Mouse (Mus musculus) right cerebral cortex, postnatal 14 days (tissue): ENCODE measurements around the gene Hist1h3d.
A peak's percentile ranks its signal among the peaks of the same experiment; 100 is the strongest.
"Not testable (repeated sequence)": the region's sequence is repeated elsewhere in the genome, so short reads cannot be mapped to it uniquely, and the experiment has no call there.

Experiments
- DNase-seq: peaks from one replicate; pipeline ENCODE4 v3.0.0; 2022

Hist1h3d gene

GRCm38 (mm10) chr13:23586099-23586939 is 10.8 kb downstream of the Hist1h3d start:
- no peak for DNase-seq

DNA sequence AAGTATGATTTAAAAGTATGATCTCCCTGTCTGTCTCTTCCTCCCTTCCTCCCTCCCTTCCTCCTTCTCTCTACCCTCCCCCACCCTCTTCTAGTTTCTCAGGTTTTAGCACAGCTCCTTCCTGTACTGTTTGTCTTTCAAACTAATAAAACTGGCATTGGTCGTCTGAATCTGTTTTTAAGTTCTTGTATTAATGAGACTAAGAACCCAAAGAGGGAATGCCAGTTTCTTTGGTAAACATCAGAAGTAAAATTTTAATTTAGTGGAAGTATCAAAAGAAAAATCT is 11.3 kb downstream of the Hist1h3d start:
- DNase-seq: no peak

DNA sequence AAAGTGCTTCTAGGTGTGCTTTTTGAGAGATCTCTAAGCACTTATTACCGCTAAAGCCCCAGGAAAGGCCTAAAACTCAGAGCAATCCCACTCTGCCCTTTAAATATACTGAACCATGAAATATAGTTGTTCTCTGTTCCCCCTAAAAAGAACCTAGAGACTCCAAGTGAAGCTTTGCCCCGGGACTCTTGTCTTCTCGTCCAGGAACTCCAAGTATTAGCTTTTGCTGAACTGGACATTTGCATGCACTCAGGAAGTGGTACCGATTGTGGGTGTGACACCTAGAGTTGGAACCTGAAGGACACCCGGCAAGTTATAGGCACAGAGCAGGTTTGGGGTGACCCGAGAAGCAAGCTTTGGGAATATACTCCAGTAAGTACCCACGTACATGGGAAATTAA is 15.6 kb downstream of the Hist1h3d start:
- no peak for DNase-seq

- not testable (repeated sequence) for DNase-seq
Measured at GRCm38 (mm10) chr13:23591886-23592285, 16.3 kb downstream of the Hist1h3d start.

DNA sequence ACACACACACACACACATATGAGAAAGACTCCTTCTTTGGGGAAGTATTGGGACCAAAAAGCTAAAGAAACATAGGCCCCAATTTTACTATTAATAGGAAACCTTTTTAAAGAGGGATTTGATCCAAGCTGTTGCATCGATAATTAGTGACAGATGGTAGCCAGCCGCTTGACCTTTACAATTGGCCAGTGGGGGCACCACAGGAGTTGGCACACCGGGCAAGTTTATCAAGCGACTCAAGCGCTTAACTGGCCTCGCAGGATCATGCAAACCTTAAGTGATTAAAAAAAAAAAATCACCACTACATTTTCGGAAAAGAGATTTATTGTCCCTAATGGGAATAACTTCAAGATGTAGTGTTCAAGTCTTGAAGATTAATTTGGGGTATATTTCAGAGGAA is 17.1 kb downstream of the Hist1h3d start:
- no peak for DNase-seq

DNA sequence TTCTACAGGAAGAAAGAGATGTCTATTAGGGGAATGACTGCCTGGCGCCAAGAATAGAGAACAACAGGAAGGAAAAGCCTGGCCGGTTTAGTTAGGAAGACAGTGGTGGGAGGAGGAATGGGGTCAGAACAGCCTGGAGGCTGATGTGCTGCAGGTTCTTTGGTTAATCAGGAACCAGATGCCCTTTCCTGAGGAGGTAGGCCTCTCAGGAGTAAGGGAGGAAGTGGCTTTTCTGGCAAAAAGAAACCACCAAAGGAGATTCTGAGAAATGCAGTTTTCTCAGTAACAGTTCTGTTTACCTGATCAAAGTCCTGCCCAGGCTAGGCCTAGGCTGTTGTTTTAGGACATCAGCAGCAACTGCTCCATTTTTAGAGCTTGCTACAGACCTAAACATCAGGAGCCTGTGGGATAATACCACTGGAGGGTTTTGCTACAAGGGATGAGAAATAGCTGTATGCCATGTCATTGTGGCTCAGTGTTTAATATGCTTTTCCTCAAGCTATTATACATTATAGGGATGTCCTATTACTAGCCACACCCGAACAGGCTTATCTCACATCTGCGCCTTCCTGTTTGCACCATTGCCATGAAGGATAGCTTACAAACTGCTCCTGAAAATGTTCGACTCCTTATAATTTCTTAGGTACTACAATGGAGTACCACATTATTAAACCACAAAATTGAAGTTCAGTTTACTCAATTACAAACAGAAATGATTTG is 17.6 kb downstream of the Hist1h3d start:
- DNase-seq: no peak

- DNase-seq: no peak
Measured at GRCm38 (mm10) chr13:23595185-23595584, 19.6 kb downstream of the Hist1h3d start.

GRCm38 (mm10) chr13:23595622-23596372 is 20.2 kb downstream of the Hist1h3d start:
- DNase-seq: no peak

- DNase-seq: peak; percentile 77
Measured at GRCm38 (mm10) chr13:23597957-23598356, 22.4 kb downstream of the Hist1h3d start.

DNA sequence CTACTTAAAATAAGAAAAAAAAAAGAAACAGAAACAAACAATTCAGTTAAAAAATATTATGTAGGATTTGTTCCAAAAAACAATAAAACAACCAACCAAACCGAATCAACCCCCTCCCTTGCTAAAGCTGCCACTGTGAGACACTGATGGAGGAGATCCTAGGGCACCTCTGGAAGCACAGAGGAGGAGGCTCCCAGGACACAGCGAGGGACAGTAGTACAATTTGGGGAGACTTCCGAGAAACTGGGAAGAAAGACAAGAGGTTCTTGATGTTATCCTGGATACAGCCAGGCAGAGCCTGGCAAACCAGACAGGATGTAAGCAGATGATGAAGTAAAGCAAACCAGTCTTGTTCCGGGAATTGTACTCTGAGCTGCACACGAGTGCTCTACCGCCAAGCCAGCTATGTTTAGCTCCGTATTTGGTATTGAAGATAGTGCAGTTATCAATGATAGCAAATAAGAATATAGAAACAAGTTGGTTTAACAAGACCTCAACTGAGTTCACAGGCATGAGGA is 27.7 kb downstream of the Hist1h3d start:
- DNase-seq: no peak

- no peak for DNase-seq
Measured at GRCm38 (mm10) chr13:23604452-23604851, 28.9 kb downstream of the Hist1h3d start.

DNA sequence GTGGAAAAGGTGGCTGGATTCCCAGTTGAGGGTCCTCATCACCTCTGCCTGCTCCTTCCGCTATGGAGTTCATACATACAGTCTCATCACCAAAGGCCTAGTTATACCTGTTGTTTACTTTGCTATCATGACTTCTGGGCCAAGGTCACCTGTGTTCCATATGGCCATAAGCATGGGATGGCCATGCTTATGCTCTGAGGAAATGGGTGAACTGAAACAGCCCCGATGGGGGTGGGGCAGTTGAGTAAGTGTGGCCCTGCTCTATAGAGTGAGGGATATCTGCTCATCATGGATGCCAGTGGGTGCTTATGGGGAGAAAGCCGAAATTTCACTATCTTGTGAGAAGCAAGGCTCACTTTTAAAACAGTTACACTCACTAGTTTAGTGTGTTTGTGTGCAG is 29.5 kb downstream of the Hist1h3d start:
- DNase-seq: no peak

DNA sequence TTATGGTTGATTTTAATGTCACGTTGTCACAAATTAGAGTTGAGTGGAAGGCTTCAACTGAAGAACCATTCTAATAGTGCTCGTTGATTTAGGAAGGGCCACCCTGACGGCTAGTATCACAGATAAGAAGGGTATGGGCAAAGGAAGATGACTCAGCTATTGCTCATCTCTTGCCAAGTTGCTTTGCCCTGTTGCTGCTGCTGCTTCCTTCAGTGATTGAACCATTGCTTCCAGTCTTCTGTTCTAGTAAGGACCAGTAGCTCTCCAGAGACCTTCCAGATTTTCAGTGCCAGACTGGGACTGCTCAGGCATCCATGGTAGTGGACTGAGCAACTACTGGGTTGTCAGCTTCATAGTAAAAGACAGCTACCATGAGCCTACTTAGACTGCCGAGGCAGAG is 33.6 kb downstream of the Hist1h3d start:
- DNase-seq: no peak

DNA sequence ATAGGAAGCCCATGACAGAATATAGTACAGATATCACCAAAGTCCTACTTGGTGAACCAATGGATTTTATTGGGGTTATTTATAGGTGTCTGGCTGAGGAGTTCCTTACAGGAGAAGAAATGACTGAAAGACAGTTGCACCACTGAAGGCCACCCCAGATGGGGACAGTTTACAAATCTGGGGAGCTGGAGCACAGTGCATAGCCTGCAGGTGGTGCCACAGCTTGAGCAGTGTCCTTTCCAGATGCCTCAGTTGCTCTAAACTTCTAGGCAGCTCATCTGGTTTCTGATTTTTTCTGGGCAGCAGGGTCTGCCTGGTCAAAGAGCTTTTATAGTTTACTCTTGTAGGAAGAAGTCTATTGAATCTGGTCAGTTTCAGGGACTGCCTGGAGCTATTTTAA is 34.3 kb downstream of the Hist1h3d start:
- DNase-seq: no peak

DNA sequence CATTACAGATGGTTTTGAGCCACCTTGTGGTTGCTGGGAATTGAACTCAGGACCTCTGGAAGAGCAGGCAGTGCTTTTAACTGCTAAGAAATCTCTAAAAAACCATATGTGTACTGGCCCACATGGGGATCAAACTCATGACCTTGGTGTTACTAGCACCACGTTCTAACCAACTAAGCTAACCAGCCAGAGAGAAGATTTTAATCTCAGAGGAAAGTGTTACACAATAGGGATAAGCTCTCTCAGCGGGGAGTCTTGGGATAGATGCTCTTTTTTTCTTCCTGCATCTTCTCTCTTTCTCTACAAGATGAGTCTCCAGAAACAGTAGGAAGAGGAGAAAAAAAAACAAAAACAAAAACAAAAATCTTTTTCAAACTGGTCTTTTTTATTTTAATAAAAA is 34.8 kb downstream of the Hist1h3d start:
- no peak for DNase-seq

- DNase-seq: no peak
Measured at GRCm38 (mm10) chr13:23611638-23612037, 36.1 kb downstream of the Hist1h3d start.

DNA sequence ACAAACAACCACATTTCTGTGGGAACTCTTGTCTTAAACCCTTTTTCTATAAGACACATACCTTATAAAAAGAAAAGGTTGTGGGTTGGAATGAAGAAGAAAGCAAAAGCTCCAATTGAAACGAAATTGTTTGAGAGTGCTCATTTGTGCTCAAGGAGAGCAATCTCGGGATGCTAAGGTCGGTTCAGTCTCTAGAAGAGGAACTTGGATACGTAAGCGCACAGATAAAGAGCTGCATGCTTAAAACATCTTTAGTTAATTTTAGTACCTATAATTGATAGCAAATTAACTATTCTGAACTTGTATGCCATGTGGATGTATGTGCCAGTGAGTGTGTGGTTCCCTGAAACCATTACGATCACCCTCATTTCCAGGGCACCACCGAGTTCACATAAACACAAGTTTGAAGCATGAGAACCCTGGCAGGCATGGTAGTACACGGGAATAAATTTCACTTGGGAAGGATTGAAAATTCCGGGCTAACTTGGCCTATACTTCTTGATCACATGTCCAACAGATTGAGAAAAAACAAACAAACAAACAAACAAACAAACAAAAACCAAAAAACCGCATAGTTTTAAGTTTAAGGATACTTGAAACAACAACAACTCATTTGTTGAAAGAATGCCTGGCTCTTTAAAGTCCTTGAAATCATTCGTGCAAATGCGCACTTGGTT is 44.6 kb downstream of the Hist1h3d start:
- no peak for DNase-seq

- peak; percentile 67 for DNase-seq
Measured at GRCm38 (mm10) chr13:23620733-23621531, 45.4 kb downstream of the Hist1h3d start, which contains the start of gene Hist1h2be. Gene Hist1h2be (minus strand): TSS chr13:23621124.

GRCm38 (mm10) chr13:23621532-23622174 is 46.1 kb downstream of the Hist1h3d start:
- peak; percentile 42 for DNase-seq

DNA sequence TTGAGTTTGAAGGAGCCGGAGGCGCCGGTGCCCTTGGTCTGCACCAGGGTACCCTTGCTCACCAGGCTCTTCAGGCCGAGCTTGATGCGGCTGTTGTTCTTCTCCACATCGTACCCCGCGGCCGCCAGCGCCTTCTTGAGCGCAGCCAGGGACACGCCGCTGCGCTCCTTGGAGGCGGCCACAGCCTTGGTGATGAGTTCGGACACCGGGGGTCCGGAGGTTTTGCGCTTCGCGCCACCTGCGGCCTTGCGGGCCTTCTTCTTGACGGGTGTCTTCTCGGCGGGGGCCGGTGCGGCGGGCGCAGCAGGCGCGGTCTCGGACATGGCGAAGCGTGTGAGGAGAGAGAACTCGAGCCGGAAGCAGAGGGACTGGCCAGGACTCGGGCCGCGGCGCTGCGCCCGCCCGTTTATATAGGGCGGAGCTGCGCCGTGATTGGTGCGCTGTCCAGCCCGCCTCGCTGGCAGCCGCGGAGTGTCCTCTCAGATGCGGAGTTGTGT is 46.7 kb downstream of the Hist1h3d start, which contains the start of gene Hist1h1e:
TSS of gene Hist1h1e (minus strand) at position 384 of the 497 bp plus-strand sequence.
- peak; percentile 86 for DNase-seq

GRCm38 (mm10) chr13:23622861-23623450 is 47.4 kb downstream of the Hist1h3d start:
- peak; percentile 10 for DNase-seq
